Mouse (Mus musculus): Measurements from ENCODE around the gene Babam1. TPM values are rescaled to one million over a fixed set of nuclear protein-coding genes. Genes with fewer than 3 reads are reported as not detected.

Babam1 gene
- polyA plus RNA-seq, 1 experiment from 2014 or later: 95.6 TPM

- no peak overlapping the region for H3K4me2 ChIP-seq (replicated peaks)
- H3K4me3 ChIP-seq: no peak overlapping the region
- no peak; the same call in 1 of the 2 replicates for ATAC-seq (ENCODE audit: low FRiP score, low read depth)
- 0% methylated on average over 7 of the region's 7 CpGs for WGBS
- no peaks in the 10 kb centered on the region for H3K9me3 ChIP-seq
- no peaks in the 10 kb centered on the region for H3K4me1 ChIP-seq
- H3K27me3 ChIP-seq (replicated peaks): peaks cover 4% of the 10 kb centered on the region; the same call in 1 of the 2 replicates
- H3K9ac ChIP-seq: no peak overlapping the region
- no peaks in the 10 kb centered on the region for H3K36me3 ChIP-seq
- no peak overlapping the region for H3K27ac ChIP-seq
Observed at GRCm38 (mm10) chr8:71441404-71441803, 44.7 kb downstream of the Babam1 start.

- Histone ChIP-seq H3K9me3 (no peaks in the 10 kb centered on the region), H3K27ac (no peak overlapping the region), H3K4me1 (no peaks in the 10 kb centered on the region), H3K4me2 (replicated peaks) (no peak overlapping the region), H3K9ac (no peak overlapping the region), H3K4me3 (no peak overlapping the region), H3K36me3 (no peaks in the 10 kb centered on the region), H3K27me3 (replicated peaks) (peaks cover 4% of the 10 kb centered on the region; the same call in 1 of the 2 replicates)
- no peak for ATAC-seq (ENCODE audit: low FRiP score, low read depth)
- WGBS: 86% methylated on average over 7 of the region's 7 CpGs
Observed at GRCm38 (mm10) chr8:71445096-71445495, 48.4 kb downstream of the Babam1 start.

- Histone ChIP-seq H3K27ac (no peak overlapping the region), H3K27me3 (replicated peaks) (no peaks in the 10 kb centered on the region), H3K4me2 (replicated peaks) (no peak overlapping the region), H3K9ac (no peak overlapping the region), H3K36me3 (no peaks in the 10 kb centered on the region; the same call in 1 of the 2 replicates), H3K4me1 (no peaks in the 10 kb centered on the region), H3K4me3 (no peak overlapping the region), H3K9me3 (no peaks in the 10 kb centered on the region)
- WGBS: 65% methylated on average over 4 of the region's 4 CpGs
- ATAC-seq (ENCODE audit: low FRiP score, low read depth): no peak
Observed at GRCm38 (mm10) chr8:71451337-71451736, 54.7 kb downstream of the Babam1 start.

- no peak overlapping the region for H3K4me2 ChIP-seq (replicated peaks)
- 44% methylated on average over 11 of the region's 11 CpGs for WGBS
- ATAC-seq (ENCODE audit: low FRiP score, low read depth): no peak
- H3K27me3 ChIP-seq (replicated peaks): no peaks in the 10 kb centered on the region
- no peak overlapping the region for H3K9ac ChIP-seq
- no peaks in the 10 kb centered on the region for H3K4me1 ChIP-seq
- peaks cover 3% of the 10 kb centered on the region for H3K36me3 ChIP-seq
- no peaks in the 10 kb centered on the region for H3K9me3 ChIP-seq
- H3K27ac ChIP-seq: no peak overlapping the region
- no peak overlapping the region for H3K4me3 ChIP-seq
Observed at GRCm38 (mm10) chr8:71451777-71452176, 55.1 kb downstream of the Babam1 start.

GRCm38 (mm10) chr8:71452669-71453068 is 56.0 kb downstream of the Babam1 start:
- H3K27ac ChIP-seq: no peak overlapping the region
- no peak overlapping the region for H3K4me3 ChIP-seq
- no peak for ATAC-seq (ENCODE audit: low FRiP score, low read depth)
- H3K36me3 ChIP-seq: peaks cover 12% of the 10 kb centered on the region
- H3K4me1 ChIP-seq: no peaks in the 10 kb centered on the region
- 77% methylated on average over 2 of the region's 2 CpGs for WGBS
- H3K9me3 ChIP-seq: no peaks in the 10 kb centered on the region
- no peak overlapping the region for H3K9ac ChIP-seq
- no peaks in the 10 kb centered on the region for H3K27me3 ChIP-seq (replicated peaks)
- H3K4me2 ChIP-seq (replicated peaks): no peak overlapping the region

Other genes with a start within 250 kb of the Babam1 start
- gene Myo9b, start 124.1 kb upstream of the Babam1 start, polyA plus RNA-seq (2016; fragmentation: Nextera tagmentation; extraction: Ambion mirVana): 18.9 and 22.5 TPM in 2 replicates
- gene Haus8, start 123.9 kb upstream of the Babam1 start, polyA plus RNA-seq (2016; fragmentation: Nextera tagmentation; extraction: Ambion mirVana): 51.5 and 52.3 TPM in 2 replicates
- 82.8 and 91.6 TPM in 2 replicates for gene Use1, start 30.0 kb upstream of the Babam1 start, polyA plus RNA-seq (2016; fragmentation: Nextera tagmentation; extraction: Ambion mirVana)
- 5.3 and 5.7 TPM in 2 replicates for gene Ocel1, start 25.6 kb upstream of the Babam1 start, polyA plus RNA-seq (2016; fragmentation: Nextera tagmentation; extraction: Ambion mirVana)
- gene Nr2f6, start 14.9 kb upstream of the Babam1 start, polyA plus RNA-seq (2016; fragmentation: Nextera tagmentation; extraction: Ambion mirVana): 61.5 and 67.0 TPM in 2 replicates
- 6.0 and 6.8 TPM in 2 replicates for gene Ushbp1, start 1.1 kb upstream of the Babam1 start, polyA plus RNA-seq (2016; fragmentation: Nextera tagmentation; extraction: Ambion mirVana)
- gene Ankle1, start 9.1 kb downstream of the Babam1 start, polyA plus RNA-seq (2016; fragmentation: Nextera tagmentation; extraction: Ambion mirVana): 24.0 and 26.6 TPM in 2 replicates
- gene Abhd8, start 66.8 kb downstream of the Babam1 start, polyA plus RNA-seq (2016; fragmentation: Nextera tagmentation; extraction: Ambion mirVana): 121 and 128 TPM in 2 replicates
- gene Mrpl34, start 68.1 kb downstream of the Babam1 start, polyA plus RNA-seq (2016; fragmentation: Nextera tagmentation; extraction: Ambion mirVana): 234 and 246 TPM in 2 replicates
- 189 and 194 TPM in 2 replicates for gene Dda1, start 72.3 kb downstream of the Babam1 start, polyA plus RNA-seq (2016; fragmentation: Nextera tagmentation; extraction: Ambion mirVana)
- gene Ano8, start 89.1 kb downstream of the Babam1 start, polyA plus RNA-seq (2016; fragmentation: Nextera tagmentation; extraction: Ambion mirVana): 19.7 and 23.7 TPM in 2 replicates
- 13.6 and 16.3 TPM in 2 replicates for gene Gtpbp3, start 91.2 kb downstream of the Babam1 start, polyA plus RNA-seq (2016; fragmentation: Nextera tagmentation; extraction: Ambion mirVana)
- gene Plvap, start 114.9 kb downstream of the Babam1 start, polyA plus RNA-seq (2016; fragmentation: Nextera tagmentation; extraction: Ambion mirVana): 41.7 and 48.7 TPM in 2 replicates
- 0.10 and 0.24 TPM in 2 replicates for gene Ccdc194, start 128.8 kb downstream of the Babam1 start, polyA plus RNA-seq (2016; fragmentation: Nextera tagmentation; extraction: Ambion mirVana)
- gene Bst2, start 140.6 kb downstream of the Babam1 start, polyA plus RNA-seq (2016; fragmentation: Nextera tagmentation; extraction: Ambion mirVana): 13.8 and 16.4 TPM in 2 replicates
- gene Mvb12a, start 146.1 kb downstream of the Babam1 start, polyA plus RNA-seq (2016; fragmentation: Nextera tagmentation; extraction: Ambion mirVana): 62.6 and 65.8 TPM in 2 replicates
- gene Tmem221, start 162.0 kb downstream of the Babam1 start, polyA plus RNA-seq (2016; fragmentation: Nextera tagmentation; extraction: Ambion mirVana): 0.11 and 0.13 TPM in 2 replicates
- not detected in 2 replicates for gene Nxnl1, start 169.7 kb downstream of the Babam1 start, polyA plus RNA-seq (2016; fragmentation: Nextera tagmentation; extraction: Ambion mirVana)
- gene Slc27a1, start 172.0 kb downstream of the Babam1 start, polyA plus RNA-seq (2016; fragmentation: Nextera tagmentation; extraction: Ambion mirVana): 46.1 and 46.5 TPM in 2 replicates
- gene Pgls, start 195.3 kb downstream of the Babam1 start, polyA plus RNA-seq (2016; fragmentation: Nextera tagmentation; extraction: Ambion mirVana): 198 and 217 TPM in 2 replicates
- gene Fam129c, start 200.8 kb downstream of the Babam1 start, polyA plus RNA-seq (2016; fragmentation: Nextera tagmentation; extraction: Ambion mirVana): 4.9 and 6.1 TPM in 2 replicates
- 60.9 and 67.2 TPM in 2 replicates for gene Colgalt1, start 214.1 kb downstream of the Babam1 start, polyA plus RNA-seq (2016; fragmentation: Nextera tagmentation; extraction: Ambion mirVana)